Mouse (Mus musculus): Measurements from ENCODE around the gene Ltbp3. TPM values are rescaled to one million over a fixed set of nuclear protein-coding genes. Genes with fewer than 3 reads are reported as not detected.

Ltbp3 gene
- total and polyA plus RNA-seq, 3 experiments = 0.51 TPM; not detected in 2

GRCm38 (mm10) chr19:5781532-5781931 is 40.8 kb downstream of the Ltbp3 start:
- H3K4me3 ChIP-seq (replicated peaks in 1 of 3; ENCODE audit: low read depth in 2 of 3, low read length in 2 of 3, poor library complexity in 1 of 3) = no peak overlapping the region
- H3K36me3 ChIP-seq (replicated peaks in 1 of 2; ENCODE audit: control insufficient read depth in 1 of 2, insufficient read depth in 1 of 2, low read length in 1 of 2) = no peaks in the 10 kb centered on the region
- dilution Hi-C loops (cut with MboI; ENCODE audit: extremely low pct_ligation_motif_present, extremely low pct_unique_long_range_greater_than_20kb, low sequenced_read_pairs) = no loop called here
- no peak for DNase-seq (ENCODE audit: extremely low read depth)
- no peak overlapping the region for H3K27ac ChIP-seq (ENCODE audit: insufficient read depth, low read depth)
- no peaks in the 10 kb centered on the region for H3K79me2 ChIP-seq (replicated peaks; ENCODE audit: control insufficient read depth, extremely low read depth, insufficient read depth, poor library complexity, severe bottlenecking)
- no peak overlapping the region for H3K9ac ChIP-seq (ENCODE audit: insufficient read depth, low read depth)
- no peaks in the 10 kb centered on the region for H3K9me3 ChIP-seq (replicated peaks; ENCODE audit: low read length)
- H3K4me1 ChIP-seq (ENCODE audit: control insufficient read depth in 1 of 2, insufficient read depth in 2 of 2) = peaks cover 0 to 13% of the 10 kb centered on the region in 2 experiments; a peak in 2 of 4 replicates
- no peak overlapping the region for H3K4me2 ChIP-seq (ENCODE audit: insufficient read depth, low read depth, poor library complexity, severe bottlenecking)
- TF ChIP-seq MEF2A (IDR thresholded peaks at IDR 0.05; ENCODE audit: borderline replicate concordance, low read depth, low read length) (no peak), POLR2A (IDR thresholded peaks at IDR 0.05; ENCODE audit: low read depth, low read length) (no peak), UBTF (IDR thresholded peaks at IDR 0.05; ENCODE audit: low read depth, low read length) (no peak), HCFC1 (IDR thresholded peaks at IDR 0.05; ENCODE audit: low read depth, low read length) (no peak), ETS1 (conservative IDR thresholded peaks at IDR 0.05; ENCODE audit: low read depth, low read length) (no peak), KAT2A (IDR thresholded peaks at IDR 0.05; ENCODE audit: insufficient replicate concordance, low read length) (no peak), TBP (conservative IDR thresholded peaks at IDR 0.05; ENCODE audit: low read depth, low read length) (no peak), IRF4 (IDR thresholded peaks at IDR 0.05; ENCODE audit: low read depth, low read length) (no peak), JUND (conservative IDR thresholded peaks at IDR 0.05; ENCODE audit: low read depth, low read length) (no peak), MAFK (IDR thresholded peaks at IDR 0.05; ENCODE audit: insufficient replicate concordance, low read length) (no peak), NRF1 (IDR thresholded peaks at IDR 0.05; ENCODE audit: low read depth, low read length) (no peak), ZKSCAN1 (IDR thresholded peaks at IDR 0.05; ENCODE audit: borderline replicate concordance, low read depth, low read length) (no peak), ZMIZ1 (IDR thresholded peaks at IDR 0.05; ENCODE audit: low read depth, low read length) (no peak), ELF1 (IDR thresholded peaks at IDR 0.05; ENCODE audit: low read depth, low read length) (no peak)
- no peaks in the 10 kb centered on the region for H3K27me3 ChIP-seq (replicated peaks)
- in situ Hi-C loops (cut with MboI; ENCODE audit: low pct_ligation_motif_present, low pct_unique_long_range_greater_than_20kb, low sequenced_read_pairs) = no loop called here

- TF ChIP-seq NRF1 (IDR thresholded peaks at IDR 0.05; ENCODE audit: low read depth, low read length) (no peak), EP300 (IDR thresholded peaks at IDR 0.05; ENCODE audit: low read length) (no peak), SIN3A (IDR thresholded peaks at IDR 0.05; ENCODE audit: low read length) (no peak), JUND (conservative IDR thresholded peaks at IDR 0.05; ENCODE audit: low read depth, low read length) (no peak), ZKSCAN1 (IDR thresholded peaks at IDR 0.05; ENCODE audit: borderline replicate concordance, low read depth, low read length) (no peak), MEF2A (IDR thresholded peaks at IDR 0.05; ENCODE audit: borderline replicate concordance, low read depth, low read length) (no peak), MAX (IDR thresholded peaks at IDR 0.05; ENCODE audit: low read length) (no peak), ZNF384 (IDR thresholded peaks at IDR 0.05; ENCODE audit: low read depth, low read length) (no peak), CTCF (conservative IDR thresholded peaks at IDR 0.05 in 1 of 2, IDR thresholded peaks at IDR 0.05 in 1 of 2; ENCODE audit: low read depth in 2 of 2, low read length in 2 of 2) (no peak), HCFC1 (IDR thresholded peaks at IDR 0.05; ENCODE audit: low read depth, low read length) (no peak), ETS1 (conservative IDR thresholded peaks at IDR 0.05; ENCODE audit: low read depth, low read length) (no peak), USF2 (conservative IDR thresholded peaks at IDR 0.05; ENCODE audit: low read depth, low read length) (no peak), ELF1 (IDR thresholded peaks at IDR 0.05; ENCODE audit: low read depth, low read length) (no peak), MYC (IDR thresholded peaks at IDR 0.05; ENCODE audit: low read depth, low read length) (no peak), MAFK (IDR thresholded peaks at IDR 0.05; ENCODE audit: insufficient replicate concordance, low read length) (no peak), CHD2 (IDR thresholded peaks at IDR 0.05; ENCODE audit: low read length) (no peak)
- Histone ChIP-seq H3K79me2 (replicated peaks; ENCODE audit: control insufficient read depth, extremely low read depth, insufficient read depth, poor library complexity, severe bottlenecking) (no peaks in the 10 kb centered on the region), H3K4me2 (ENCODE audit: insufficient read depth, low read depth, poor library complexity, severe bottlenecking) (no peak overlapping the region), H3K27me3 (replicated peaks) (no peaks in the 10 kb centered on the region), H3K36me3 (replicated peaks in 1 of 2; ENCODE audit: control insufficient read depth in 1 of 2, insufficient read depth in 1 of 2, low read length in 1 of 2) (no peaks in the 10 kb centered on the region), H3K27ac (ENCODE audit: insufficient read depth, low read depth) (no peak overlapping the region), H3K9me3 (replicated peaks; ENCODE audit: low read length) (no peaks in the 10 kb centered on the region), H3K4me1 (ENCODE audit: control insufficient read depth in 1 of 2, insufficient read depth in 2 of 2) (peaks cover 0 to 17% of the 10 kb centered on the region in 2 experiments; a peak in 2 of 4 replicates), H3K4me3 (replicated peaks in 1 of 3; ENCODE audit: low read depth in 2 of 3, low read length in 2 of 3, poor library complexity in 1 of 3) (no peak overlapping the region), H3K9ac (ENCODE audit: insufficient read depth, low read depth) (no peak overlapping the region)
- DNase-seq (ENCODE audit: extremely low read depth) = no peak
- dilution Hi-C loops (cut with MboI; ENCODE audit: extremely low pct_ligation_motif_present, extremely low pct_unique_long_range_greater_than_20kb, low sequenced_read_pairs) (no loop called here), in situ Hi-C loops (cut with MboI; ENCODE audit: low pct_ligation_motif_present, low pct_unique_long_range_greater_than_20kb, low sequenced_read_pairs) (no loop called here)
Observed at GRCm38 (mm10) chr19:5782121-5782520, 41.4 kb downstream of the Ltbp3 start.

Data from CH12.LX (cell line).